Mouse (Mus musculus) testis, adult 2 months (tissue): ENCODE measurements around the gene Lipc.

Source experiments
- CTCF ChIP-seq: fragments of 200-500 bp; IDR thresholded peaks from 2 replicates; pipeline ENCODE4 v1.5.1; 2012; ENCODE audit warnings: low read depth, mild to moderate bottlenecking, inconsistent platforms, low read length, moderate library complexity; ENCODE audit not compliant: control insufficient read depth, insufficient read depth, insufficient replicate concordance
- POLR2A ChIP-seq: fragments of 200-500 bp; IDR thresholded peaks from 2 replicates; pipeline ENCODE4 v1.6.1; 2012; ENCODE audit warnings: low read depth, mild to moderate bottlenecking, inconsistent platforms, low read length, moderate library complexity; ENCODE audit not compliant: control insufficient read depth

- TF ChIP-seq POLR2A (no peak), CTCF (no peak)
Observed at GRCm38 (mm10) chr9:70959866-70960265, 7.8 kb upstream of the Lipc start.
